Mouse (Mus musculus): ENCODE results near the gene H2-DMa. TPM values are rescaled to one million over a fixed set of nuclear protein-coding genes. Genes with fewer than 3 reads are reported as not detected.

Gene H2-DMa
- polyA plus RNA-seq, 1 experiment from 2014 or later: 14.2 TPM

DNA sequence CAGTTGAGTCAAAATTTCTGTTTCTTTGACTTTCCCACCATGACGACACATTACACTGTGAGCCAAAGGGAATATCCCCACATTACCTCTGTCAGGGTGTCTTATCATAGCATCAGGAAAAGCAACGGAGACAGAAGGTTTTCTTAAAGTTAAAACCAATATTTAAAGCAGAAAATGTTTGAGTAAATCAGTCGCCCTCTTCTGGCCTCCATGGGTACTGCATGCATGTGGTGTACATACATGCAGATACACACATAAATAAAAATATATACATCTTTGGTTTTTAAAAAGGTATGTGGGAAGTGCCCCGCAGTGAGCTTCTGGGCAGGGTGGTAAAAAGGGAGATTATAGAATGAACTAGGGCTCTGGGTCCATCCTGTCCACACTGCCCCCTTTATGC, 57.8 kb downstream of the H2-DMa start:
- Histone ChIP-seq H3K9me3 (peaks cover 16% of the 10 kb centered on the region), H3K27ac (no peak overlapping the region), H3K36me3 (no peaks in the 10 kb centered on the region), H3K27me3 (peaks cover 4% of the 10 kb centered on the region; the same call in 1 of the 2 replicates), H3K4me3 (no peak overlapping the region), H3K4me2 (replicated peaks) (no peak overlapping the region), H3K9ac (no peak overlapping the region), H3K4me1 (no peaks in the 10 kb centered on the region)
- ATAC-seq (ENCODE audit: low FRiP score, low read depth): no peak
- 78% methylated on average over 4 of the region's 4 CpGs for WGBS

DNA sequence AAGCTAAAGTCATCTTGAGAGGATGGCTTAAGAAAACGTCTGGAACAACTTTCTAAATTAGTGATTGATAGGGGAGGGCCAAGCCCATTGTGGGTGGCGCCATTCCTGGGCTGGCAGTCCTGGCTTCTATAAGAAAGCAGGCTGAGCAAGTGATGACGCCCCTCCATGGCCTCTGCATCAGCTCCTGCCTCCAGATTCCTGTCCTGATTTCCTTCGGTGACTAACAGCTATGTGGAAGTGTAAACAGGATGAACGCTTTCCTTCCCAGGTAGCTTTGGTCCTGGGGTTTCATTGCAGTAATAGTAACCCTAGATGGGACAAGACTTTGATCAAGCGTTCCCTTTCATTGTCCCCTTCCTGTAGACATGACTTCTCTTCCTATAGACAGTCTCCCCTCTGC, 59.7 kb downstream of the H2-DMa start:
- Histone ChIP-seq H3K4me2 (replicated peaks) (no peak overlapping the region), H3K4me1 (no peaks in the 10 kb centered on the region), H3K27ac (no peak overlapping the region), H3K4me3 (no peak overlapping the region), H3K9me3 (peaks cover 10% of the 10 kb centered on the region; the same call in 1 of the 2 replicates), H3K36me3 (no peaks in the 10 kb centered on the region), H3K9ac (no peak overlapping the region), H3K27me3 (peaks cover 15% of the 10 kb centered on the region)
- WGBS: 58% methylated on average over 6 of the region's 6 CpGs
- no peak for ATAC-seq (ENCODE audit: low FRiP score, low read depth)

DNA sequence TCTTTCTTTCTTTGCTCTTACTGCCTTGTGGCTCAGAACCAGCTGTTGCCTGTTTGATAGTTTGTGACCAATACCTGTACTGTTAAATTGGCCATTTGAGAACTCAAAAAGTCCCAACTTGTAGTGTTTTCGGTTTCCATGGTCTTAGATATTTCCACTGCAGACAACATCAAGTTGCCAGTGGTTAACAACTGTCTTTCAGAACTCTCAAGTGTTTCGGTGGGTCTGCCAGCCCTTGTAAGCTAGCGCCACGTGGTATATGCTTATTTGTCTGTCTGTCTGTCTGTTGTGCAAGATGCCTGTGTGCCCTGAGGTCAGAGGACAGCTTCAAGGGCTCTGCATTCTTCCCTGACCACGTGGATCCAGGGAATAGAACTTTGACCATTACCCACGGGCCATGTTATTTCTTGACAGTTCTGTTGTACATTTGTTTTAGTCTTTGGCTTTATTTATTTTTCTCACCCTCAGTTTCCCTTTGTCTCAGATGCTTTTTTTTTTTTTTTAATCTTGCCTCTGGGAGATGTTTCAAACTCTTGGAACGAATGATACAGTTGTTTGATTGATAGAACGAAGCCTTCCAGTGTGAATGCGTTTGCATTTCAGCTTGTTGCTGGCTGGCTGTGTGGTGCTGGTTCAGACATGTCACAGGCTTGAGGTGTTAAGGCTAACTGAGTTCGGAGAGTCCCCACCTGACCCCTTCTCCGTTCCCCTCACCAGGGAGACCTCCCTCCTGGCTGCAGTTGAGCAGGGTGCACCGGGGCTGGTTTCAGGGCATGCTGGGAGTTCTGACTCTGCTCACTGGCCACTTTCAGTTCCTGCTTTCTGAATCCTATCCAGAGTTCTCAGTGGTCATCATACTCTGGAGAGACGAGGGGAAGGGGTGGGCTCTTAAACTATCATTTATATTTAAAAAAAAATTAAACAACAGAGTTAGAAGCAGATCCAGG, 60.8 kb downstream of the H2-DMa start:
- no peaks in the 10 kb centered on the region for H3K36me3 ChIP-seq
- no peak overlapping the region for H3K4me3 ChIP-seq
- H3K27me3 ChIP-seq: peaks cover 26% of the 10 kb centered on the region
- WGBS: 67% methylated on average over 13 of the region's 13 CpGs
- ATAC-seq (ENCODE audit: low FRiP score, low read depth): no peak
- no peaks in the 10 kb centered on the region for H3K4me1 ChIP-seq
- H3K27ac ChIP-seq: no peak overlapping the region
- H3K9me3 ChIP-seq: peaks cover 10% of the 10 kb centered on the region; the same call in 1 of the 2 replicates
- no peak overlapping the region for H3K9ac ChIP-seq
- H3K4me2 ChIP-seq (replicated peaks): no peak overlapping the region

DNA sequence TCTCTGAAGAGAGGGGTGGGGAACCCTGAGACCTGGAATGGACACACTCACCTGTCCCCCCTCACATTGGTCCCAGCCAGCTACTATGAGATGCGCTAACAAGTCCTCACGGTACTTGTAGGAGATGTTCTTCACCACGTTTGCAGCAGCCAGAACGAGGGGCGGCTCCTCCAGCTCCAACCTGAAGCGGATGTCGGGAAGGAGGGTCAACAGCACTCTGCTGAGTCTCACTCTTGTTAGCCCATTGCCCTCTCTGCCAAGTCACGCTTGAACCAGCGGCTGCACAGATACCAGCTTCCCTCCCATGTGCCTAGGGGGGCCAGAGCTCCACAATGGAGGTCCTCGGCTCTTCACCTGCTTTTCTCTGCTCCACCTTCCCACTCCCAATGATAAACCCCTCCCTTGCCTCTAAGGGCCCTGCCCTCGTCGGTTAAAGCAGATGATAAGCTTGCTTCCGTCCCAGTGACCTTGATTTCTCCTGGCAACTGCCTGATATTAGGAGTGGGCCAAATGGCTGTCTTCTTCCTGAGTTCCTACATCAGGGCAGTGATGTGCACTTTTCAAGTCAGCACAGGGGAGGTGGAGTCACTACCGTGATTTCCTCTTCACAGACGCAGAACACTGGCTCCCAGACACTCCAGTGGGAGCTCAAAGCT, 64.4 kb downstream of the H2-DMa start:
- no peak for ATAC-seq (ENCODE audit: low FRiP score, low read depth)
- WGBS: 75% methylated on average over 15 of the region's 15 CpGs
- Histone ChIP-seq H3K9ac (no peak overlapping the region), H3K27me3 (peaks cover 51% of the 10 kb centered on the region), H3K4me2 (replicated peaks) (no peak overlapping the region), H3K9me3 (no peaks in the 10 kb centered on the region), H3K27ac (no peak overlapping the region), H3K4me1 (peaks cover 12% of the 10 kb centered on the region), H3K36me3 (no peaks in the 10 kb centered on the region), H3K4me3 (no peak overlapping the region)

DNA sequence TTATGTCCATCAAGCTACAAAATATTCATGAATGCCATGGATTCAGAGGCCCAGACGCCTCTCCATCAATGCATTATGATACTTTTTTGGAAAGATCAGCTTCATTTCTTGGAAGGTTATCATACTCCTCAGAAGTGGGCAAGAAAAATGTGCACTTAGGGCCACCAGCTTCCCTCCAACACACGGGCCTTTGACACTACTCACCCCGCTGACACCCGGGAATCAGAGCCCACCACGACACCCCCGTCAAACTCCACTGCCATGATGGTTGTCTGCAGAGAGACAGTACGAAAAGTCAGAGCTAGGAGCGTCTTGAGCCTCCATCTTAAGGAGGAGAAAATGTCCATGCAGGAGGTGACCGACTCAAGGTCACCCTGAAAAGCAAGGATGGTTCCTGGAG, 66.2 kb downstream of the H2-DMa start:
- WGBS: 89% methylated on average over 9 of the region's 9 CpGs

DNA sequence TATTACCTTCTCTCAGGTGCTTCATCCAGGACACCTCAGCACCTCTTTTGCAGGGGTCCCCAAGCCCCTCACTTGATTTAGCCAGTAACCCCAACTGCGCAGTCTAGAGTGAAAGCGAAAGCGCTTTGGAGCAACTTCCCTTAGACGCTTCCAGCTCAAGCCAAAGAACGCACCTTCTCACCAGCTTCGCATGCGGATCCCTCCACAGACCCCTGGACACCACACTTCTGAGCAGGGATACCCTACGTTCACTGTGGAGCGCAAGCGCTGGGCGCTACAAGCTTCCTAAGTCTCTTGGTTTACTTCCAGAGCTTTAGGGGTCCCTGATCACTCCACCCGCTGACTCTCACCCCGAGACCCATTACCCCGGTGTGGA, 67.5 kb downstream of the H2-DMa start:
- Histone ChIP-seq H3K4me3 (peak overlapping the region; percentile 58), H3K9me3 (no peaks in the 10 kb centered on the region), H3K27ac (no peak overlapping the region), H3K4me1 (peaks cover 12% of the 10 kb centered on the region), H3K9ac (peak overlapping the region; percentile 61), H3K4me2 (replicated peaks) (peak overlapping the region; percentile 94), H3K36me3 (no peaks in the 10 kb centered on the region), H3K27me3 (peaks cover 78% of the 10 kb centered on the region)
- 2% methylated on average over 14 of the region's 14 CpGs for WGBS
- ATAC-seq (ENCODE audit: low FRiP score, low read depth): peak; percentile 57; the same call in 1 of the 2 replicates

More for the DNA sequence above, 66.2 kb downstream of the H2-DMa start:
- Histone ChIP-seq H3K4me1 (peaks cover 12% of the 10 kb centered on the region), H3K9me3 (no peaks in the 10 kb centered on the region), H3K36me3 (no peaks in the 10 kb centered on the region), H3K9ac (no peak overlapping the region), H3K4me3 (no peak overlapping the region), H3K27ac (no peak overlapping the region), H3K4me2 (replicated peaks) (no peak overlapping the region), H3K27me3 (peaks cover 69% of the 10 kb centered on the region)
- no peak for ATAC-seq (ENCODE audit: low FRiP score, low read depth)

DNA sequence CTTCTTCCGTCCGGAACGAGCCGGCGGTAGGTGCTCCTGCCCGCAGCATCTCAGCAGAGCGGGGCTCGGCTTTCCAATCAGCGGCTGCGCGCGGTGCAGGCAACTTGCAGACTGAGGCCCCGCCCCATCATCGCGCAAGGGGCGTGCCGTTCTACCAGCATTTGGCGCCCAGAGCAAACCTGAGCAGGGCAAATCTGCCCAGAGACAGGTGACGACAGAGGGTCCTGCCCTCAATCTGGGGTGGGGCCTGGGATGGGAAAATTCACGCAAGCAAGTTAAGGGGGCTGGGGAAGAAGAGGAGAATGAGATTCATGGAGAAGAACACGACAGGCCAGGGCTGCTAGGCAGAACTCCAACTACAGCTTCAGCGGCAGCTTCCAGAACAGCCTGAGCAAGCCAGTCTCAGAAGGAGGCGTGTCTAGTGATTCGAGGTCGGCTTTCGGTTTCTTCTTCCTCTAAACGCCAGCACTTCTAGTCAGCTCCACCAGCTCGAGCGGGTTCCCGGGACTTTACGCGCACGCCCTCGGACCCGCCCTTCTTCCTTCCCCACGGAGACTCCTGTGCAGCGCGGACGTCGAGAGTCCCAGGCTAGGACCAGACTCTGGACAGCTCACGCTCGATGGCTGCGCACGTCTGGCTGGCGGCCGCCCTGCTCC, 68.0 kb downstream of the H2-DMa start, which contains the start of the genes Tap1 and Psmb9:
Tap1 (plus strand) TSS at position 293 of the 656 bp plus-strand sequence.
Psmb9 (minus strand) TSS at position 504 of the 656 bp plus-strand sequence.
- Histone ChIP-seq H3K4me2 (replicated peaks) (peak within 1 kb of the TSS; percentile 94), H3K4me1 (peaks cover 12% of the 10 kb centered on the region), H3K9me3 (no peaks in the 10 kb centered on the region), H3K27ac (peak within 1 kb of the TSS; percentile 39; the same call in 1 of the 2 replicates), H3K27me3 (peaks cover 84% of the 10 kb centered on the region), H3K9ac (peak within 1 kb of the TSS; percentile 74), H3K4me3 (peak within 1 kb of the TSS; percentile 58), H3K36me3 (no peaks in the 10 kb centered on the region)
- WGBS: under 1% methylated on average over 46 of the region's 46 CpGs
- ATAC-seq (ENCODE audit: low FRiP score, low read depth): peak; percentile 98

DNA sequence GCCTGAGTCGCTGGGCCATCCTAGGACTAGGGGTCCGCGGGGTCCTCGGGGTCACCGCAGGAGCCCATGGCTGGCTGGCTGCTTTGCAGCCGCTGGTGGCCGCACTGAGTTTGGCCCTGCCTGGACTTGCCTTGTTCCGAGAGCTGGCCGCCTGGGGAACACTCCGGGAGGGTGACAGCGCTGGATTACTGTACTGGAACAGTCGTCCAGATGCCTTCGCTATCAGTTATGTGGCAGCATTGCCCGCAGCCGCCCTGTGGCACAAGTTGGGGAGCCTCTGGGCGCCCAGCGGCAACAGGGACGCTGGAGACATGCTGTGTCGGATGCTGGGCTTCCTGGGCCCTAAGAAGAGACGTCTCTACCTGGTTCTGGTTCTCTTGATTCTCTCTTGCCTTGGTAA, 68.7 kb downstream of the H2-DMa start:
- Histone ChIP-seq H3K36me3 (no peaks in the 10 kb centered on the region), H3K4me1 (peaks cover 12% of the 10 kb centered on the region), H3K27me3 (peaks cover 88% of the 10 kb centered on the region), H3K27ac (no peak overlapping the region), H3K4me2 (replicated peaks) (peak overlapping the region; percentile 94), H3K4me3 (peak overlapping the region; percentile 58), H3K9me3 (no peaks in the 10 kb centered on the region), H3K9ac (peak overlapping the region; percentile 74)
- WGBS: 4% methylated on average over 20 of the region's 20 CpGs
- ATAC-seq (ENCODE audit: low FRiP score, low read depth): no peak

Other genes starting within 250 kb of the H2-DMa start
- gene Gm7029, start 245.7 kb upstream of the H2-DMa start, polyA plus RNA-seq (2015; fragmentation: Nextera tagmentation; extraction: Ambion mirVana): not detected in 2 replicates
- gene Kifc1, start 228.9 kb upstream of the H2-DMa start, polyA plus RNA-seq (2015; fragmentation: Nextera tagmentation; extraction: Ambion mirVana): 8.1 and 10.0 TPM in 2 replicates
- 0.27 and 0.55 TPM in 2 replicates for gene Platr17, start 214.4 kb upstream of the H2-DMa start, polyA plus RNA-seq (2015; fragmentation: Nextera tagmentation; extraction: Ambion mirVana)
- 59.6 and 65.4 TPM in 2 replicates for gene Daxx, start 210.1 kb upstream of the H2-DMa start, polyA plus RNA-seq (2015; fragmentation: Nextera tagmentation; extraction: Ambion mirVana)
- gene Tapbp, start 203.6 kb upstream of the H2-DMa start, polyA plus RNA-seq (2015; fragmentation: Nextera tagmentation; extraction: Ambion mirVana): 27.4 and 28.4 TPM in 2 replicates
- gene Zbtb22, start 203.6 kb upstream of the H2-DMa start, polyA plus RNA-seq (2015; fragmentation: Nextera tagmentation; extraction: Ambion mirVana): 16.3 and 16.6 TPM in 2 replicates
- gene Rgl2, start 190.0 kb upstream of the H2-DMa start, polyA plus RNA-seq (2015; fragmentation: Nextera tagmentation; extraction: Ambion mirVana): 54.2 and 59.2 TPM in 2 replicates
- 167 and 171 TPM in 2 replicates for gene Pfdn6, start 179.2 kb upstream of the H2-DMa start, polyA plus RNA-seq (2015; fragmentation: Nextera tagmentation; extraction: Ambion mirVana)
- 35.4 and 37.0 TPM in 2 replicates for gene Wdr46, start 178.9 kb upstream of the H2-DMa start, polyA plus RNA-seq (2015; fragmentation: Nextera tagmentation; extraction: Ambion mirVana)
- gene B3galt4, start 168.1 kb upstream of the H2-DMa start, polyA plus RNA-seq (2015; fragmentation: Nextera tagmentation; extraction: Ambion mirVana): 8.0 and 9.2 TPM in 2 replicates
- gene Vps52, start 163.7 kb upstream of the H2-DMa start, polyA plus RNA-seq (2015; fragmentation: Nextera tagmentation; extraction: Ambion mirVana): 46.8 and 49.4 TPM in 2 replicates
- 1,649 and 1,723 TPM in 2 replicates for gene Rps18, start 163.5 kb upstream of the H2-DMa start, polyA plus RNA-seq (2015; fragmentation: Nextera tagmentation; extraction: Ambion mirVana)
- 7.3 and 12.2 TPM in 2 replicates for gene H2-K1, start 119.2 kb upstream of the H2-DMa start, polyA plus RNA-seq (2015; fragmentation: Nextera tagmentation; extraction: Ambion mirVana)
- 19.1 and 19.8 TPM in 2 replicates for gene Ring1, start 94.9 kb upstream of the H2-DMa start, polyA plus RNA-seq (2015; fragmentation: Nextera tagmentation; extraction: Ambion mirVana)
- gene H2-Ke6, start 91.5 kb upstream of the H2-DMa start, polyA plus RNA-seq (2015; fragmentation: Nextera tagmentation; extraction: Ambion mirVana): 50.0 and 59.4 TPM in 2 replicates
- 237 and 244 TPM in 2 replicates for gene Slc39a7, start 87.9 kb upstream of the H2-DMa start, polyA plus RNA-seq (2015; fragmentation: Nextera tagmentation; extraction: Ambion mirVana)
- 56.1 and 59.1 TPM in 2 replicates for gene Rxrb, start 87.7 kb upstream of the H2-DMa start, polyA plus RNA-seq (2015; fragmentation: Nextera tagmentation; extraction: Ambion mirVana)
- 46.3 and 56.6 TPM in 2 replicates for gene Col11a2, start 80.1 kb upstream of the H2-DMa start, polyA plus RNA-seq (2015; fragmentation: Nextera tagmentation; extraction: Ambion mirVana)
- 0.55 and 0.65 TPM in 2 replicates for gene H2-Oa, start 27.2 kb upstream of the H2-DMa start, polyA plus RNA-seq (2015; fragmentation: Nextera tagmentation; extraction: Ambion mirVana)
- gene Brd2, start 3.1 kb downstream of the H2-DMa start, polyA plus RNA-seq (2015; fragmentation: Nextera tagmentation; extraction: Ambion mirVana): 132 and 133 TPM in 2 replicates
- 0.15 and 0.38 TPM in 2 replicates for gene H2-DMb2, start 23.8 kb downstream of the H2-DMa start, polyA plus RNA-seq (2015; fragmentation: Nextera tagmentation; extraction: Ambion mirVana)
- gene H2-DMb1, start 33.5 kb downstream of the H2-DMa start, polyA plus RNA-seq (2015; fragmentation: Nextera tagmentation; extraction: Ambion mirVana): 1.5 and 1.7 TPM in 2 replicates
- gene Tap1, start 68.0 kb downstream of the H2-DMa start, polyA plus RNA-seq (2015; fragmentation: Nextera tagmentation; extraction: Ambion mirVana): 8.0 and 8.4 TPM in 2 replicates
- 2.7 and 3.6 TPM in 2 replicates for gene Psmb9, start 68.2 kb downstream of the H2-DMa start, polyA plus RNA-seq (2015; fragmentation: Nextera tagmentation; extraction: Ambion mirVana)
- 5.5 and 5.6 TPM in 2 replicates for gene Psmb8, start 78.2 kb downstream of the H2-DMa start, polyA plus RNA-seq (2015; fragmentation: Nextera tagmentation; extraction: Ambion mirVana)
- 2.0 and 3.1 TPM in 2 replicates for gene Tap2, start 84.0 kb downstream of the H2-DMa start, polyA plus RNA-seq (2015; fragmentation: Nextera tagmentation; extraction: Ambion mirVana)
- gene H2-Ob, start 119.4 kb downstream of the H2-DMa start, polyA plus RNA-seq (2015; fragmentation: Nextera tagmentation; extraction: Ambion mirVana): not detected in 2 replicates
- 2.9 and 4.2 TPM in 2 replicates for gene H2-Ab1, start 138.1 kb downstream of the H2-DMa start, polyA plus RNA-seq (2015; fragmentation: Nextera tagmentation; extraction: Ambion mirVana)
- 2.2 and 2.6 TPM in 2 replicates for gene H2-Aa, start 168.3 kb downstream of the H2-DMa start, polyA plus RNA-seq (2015; fragmentation: Nextera tagmentation; extraction: Ambion mirVana)
- 2.6 and 2.9 TPM in 2 replicates for gene H2-Eb1, start 186.3 kb downstream of the H2-DMa start, polyA plus RNA-seq (2015; fragmentation: Nextera tagmentation; extraction: Ambion mirVana)
- gene H2-Eb2, start 206.1 kb downstream of the H2-DMa start, polyA plus RNA-seq (2015; fragmentation: Nextera tagmentation; extraction: Ambion mirVana): not detected in 2 replicates
- 0.05 and 0.09 TPM in 2 replicates for gene Btnl2, start 235.3 kb downstream of the H2-DMa start, polyA plus RNA-seq (2015; fragmentation: Nextera tagmentation; extraction: Ambion mirVana)